Mouse (Mus musculus) spleen, postnatal 14 days (tissue): Measurements from ENCODE around the gene Gltp.
A peak's percentile ranks its signal among the peaks of the same experiment; 100 is the strongest.

Source experiments
- DNase-seq, 2 experiments: peaks; one replicate each; pipeline ENCODE4 v3.0.0; 2021 to 2022; ENCODE audit warnings: low spot score in 2 of 2

Gltp gene

DNA sequence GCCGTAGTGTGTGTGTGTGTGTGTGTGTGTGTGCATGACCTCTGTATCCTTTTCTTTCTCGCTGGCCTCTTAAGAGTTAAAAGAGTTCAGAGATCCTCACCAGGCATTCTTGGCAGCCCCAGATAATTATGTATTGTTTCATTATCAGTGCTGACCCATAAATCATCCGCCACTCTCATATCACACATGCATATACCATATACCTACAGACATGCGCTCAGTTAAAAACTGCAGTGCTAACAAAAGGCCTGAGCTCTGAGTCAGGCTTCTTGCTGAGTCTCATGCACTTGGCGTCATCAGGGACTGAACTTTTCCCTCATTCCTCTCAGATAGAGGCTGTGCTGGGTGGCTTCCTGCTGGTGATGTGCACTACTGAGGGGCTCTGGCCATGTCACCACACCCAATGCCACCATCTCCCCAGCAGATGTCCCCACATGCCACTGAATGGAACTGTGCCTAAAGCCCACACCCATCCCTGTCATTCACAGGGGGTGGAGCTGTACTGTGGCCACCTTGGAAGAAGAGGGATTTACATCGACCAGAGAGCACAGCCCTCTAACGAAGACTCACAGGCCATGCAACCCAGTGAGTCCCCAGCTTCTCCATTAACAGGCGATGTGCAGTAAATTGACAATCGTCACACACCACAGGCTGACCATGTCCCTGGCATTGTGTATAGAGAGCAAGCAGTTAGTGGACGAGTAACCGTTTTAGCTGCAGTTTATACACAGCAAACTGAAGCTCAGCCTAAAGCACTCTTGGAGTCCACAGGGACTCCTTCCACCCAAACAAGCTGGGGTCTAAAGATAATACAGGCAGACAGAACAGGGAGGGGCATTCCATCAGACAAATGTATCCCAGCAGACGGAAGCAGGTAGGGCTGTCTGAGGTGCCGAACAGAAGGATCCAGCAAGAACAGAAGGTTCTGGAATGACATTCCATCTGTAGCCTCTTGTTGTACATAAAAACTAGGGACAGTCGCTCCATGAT, 11.9 kb upstream of the Gltp start:
- peak in 1 of 2 experiments; percentile 9 for DNase-seq

DNA sequence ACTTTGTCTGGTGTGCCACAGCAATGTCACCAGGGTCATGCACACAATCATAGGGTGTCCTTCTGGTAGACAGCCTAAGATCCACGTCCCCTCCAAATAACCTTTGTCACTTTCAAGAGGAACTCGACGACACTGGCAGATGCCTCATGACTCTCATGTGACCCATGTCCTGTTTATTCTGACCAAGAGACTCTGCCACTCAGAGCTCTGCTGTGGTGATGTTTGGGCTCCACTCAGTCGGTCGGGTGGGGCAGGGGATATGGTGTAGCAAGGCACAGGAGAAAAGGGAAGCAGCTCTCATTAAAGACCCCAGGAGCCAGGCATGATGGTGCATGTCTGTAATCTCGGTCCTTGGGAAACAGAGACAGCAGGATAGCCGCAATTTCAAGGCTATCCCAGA, 8.2 kb upstream of the Gltp start:
- no peak for DNase-seq

DNA sequence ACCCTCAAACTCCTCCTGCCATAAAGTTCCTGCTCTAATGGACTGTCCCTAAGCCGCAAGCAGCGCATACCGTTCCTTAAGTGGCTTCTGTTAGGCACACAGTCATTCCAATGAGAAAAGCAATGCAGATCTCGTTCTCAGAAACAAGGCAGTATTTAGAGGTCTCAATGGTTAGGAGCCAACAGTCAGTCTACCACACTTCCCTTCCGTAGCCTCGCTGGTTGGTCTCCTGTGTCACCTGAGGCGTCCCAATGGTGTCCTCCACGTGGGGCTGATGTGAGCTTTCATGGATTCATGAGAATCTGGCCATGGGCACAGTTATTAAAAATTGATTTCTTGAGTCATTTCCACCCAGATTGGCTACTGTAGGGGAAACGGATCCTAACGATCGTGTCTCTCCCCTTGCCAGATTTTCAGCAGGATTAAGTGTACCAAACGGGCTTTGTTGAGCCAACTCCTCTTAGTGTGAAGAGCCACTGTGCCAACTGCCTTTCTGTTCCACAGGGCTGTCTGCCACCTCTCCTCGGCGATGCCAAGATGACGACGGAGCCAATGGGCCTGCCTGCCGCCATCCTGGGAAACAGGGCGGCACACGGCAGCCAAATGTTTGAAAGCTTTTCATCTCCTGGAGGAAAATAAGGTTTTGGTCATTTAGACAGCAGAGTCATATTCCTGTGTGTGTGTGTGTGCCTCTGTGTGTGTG, 7.4 kb upstream of the Gltp start:
- DNase-seq, result no peak

GRCm38 (mm10) chr5:114696939-114697338, 6.2 kb upstream of the Gltp start:
- no peak for DNase-seq

DNA sequence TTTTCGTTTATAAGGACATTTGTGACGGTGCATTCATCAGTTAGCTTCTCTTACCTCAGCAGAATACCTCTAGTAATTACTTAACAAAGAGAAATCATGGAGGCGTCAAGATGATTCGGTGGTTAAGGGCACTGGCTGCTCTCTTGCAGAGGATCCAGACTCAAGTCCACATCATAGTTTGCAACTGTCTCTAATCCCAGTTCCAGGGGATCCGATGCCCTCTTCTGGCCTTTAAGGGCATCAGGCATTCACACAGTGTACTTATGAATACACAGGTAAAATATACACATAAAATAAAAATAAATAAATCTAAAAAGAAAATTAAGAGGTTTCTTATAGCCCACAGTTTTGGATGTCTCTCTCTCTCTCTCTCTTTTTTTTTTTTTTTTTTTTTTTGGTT, 5.0 kb upstream of the Gltp start:
- DNase-seq, result no peak

GRCm38 (mm10) chr5:114689700-114690366, 951 bp downstream of the Gltp start:
- no peak for DNase-seq

- no peak for DNase-seq
Observed at GRCm38 (mm10) chr5:114688703-114689102, 2.1 kb downstream of the Gltp start.

DNA sequence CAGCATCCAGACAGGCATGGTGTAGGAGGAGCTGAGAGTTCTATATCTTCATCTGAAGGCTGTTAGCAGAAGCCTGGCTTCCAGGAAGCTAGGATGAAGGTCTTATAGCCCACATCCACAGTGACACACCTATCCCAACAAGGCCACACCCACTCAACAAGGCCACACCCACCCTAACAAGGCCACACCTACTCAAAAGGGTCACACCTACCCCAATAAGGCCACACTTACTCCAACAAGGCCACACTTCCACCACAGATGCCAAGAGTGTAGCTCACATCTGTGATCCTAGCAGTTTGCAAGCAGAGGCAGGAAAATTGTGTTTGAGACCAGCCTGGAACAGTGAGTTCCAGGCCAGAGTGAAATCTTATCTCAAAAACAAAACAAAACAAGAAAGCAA, 2.9 kb downstream of the Gltp start:
- DNase-seq, result no peak

DNA sequence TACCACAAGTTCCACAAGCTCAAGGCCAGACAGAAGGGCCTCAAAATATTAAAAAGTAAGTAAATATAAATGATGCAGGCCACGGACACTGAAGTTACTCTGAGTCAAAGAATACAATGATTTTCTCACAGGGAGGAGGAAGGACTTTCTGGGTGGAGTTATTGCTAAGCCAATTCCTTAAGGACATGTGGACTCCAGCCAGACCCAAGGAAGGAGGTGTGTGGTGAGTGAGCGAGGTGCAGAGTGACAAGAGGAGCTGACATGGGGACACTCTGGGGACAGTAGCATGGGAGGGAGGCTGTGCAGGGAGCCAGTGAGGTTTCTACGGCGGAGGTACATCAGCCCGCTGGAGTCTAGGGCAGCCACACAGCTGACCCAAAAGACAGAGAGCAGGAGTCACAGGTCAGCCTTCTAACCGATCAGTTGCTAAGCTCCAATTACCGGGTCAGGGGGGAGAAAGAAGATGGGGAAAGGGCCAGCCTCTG, 4.0 kb downstream of the Gltp start:
- no peak for DNase-seq

DNA sequence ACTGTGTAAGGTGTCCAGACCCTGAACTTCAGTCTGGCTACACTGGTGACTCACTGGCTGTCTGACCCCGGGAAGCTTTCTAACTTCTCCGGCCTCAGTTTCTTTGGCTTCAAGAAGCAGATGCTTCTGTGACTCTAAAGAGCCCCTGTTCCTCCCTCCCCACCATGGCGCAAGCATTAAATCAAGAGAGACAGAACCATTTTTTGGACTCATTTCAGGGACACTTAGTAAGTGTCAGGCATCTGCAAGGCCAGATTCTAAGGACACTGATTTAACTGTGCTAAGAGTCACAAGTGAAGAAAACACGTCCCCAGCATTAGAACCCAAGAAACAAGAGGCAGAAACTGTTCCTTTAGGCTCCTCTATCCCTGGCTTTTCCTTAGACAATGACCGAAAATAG, 4.8 kb downstream of the Gltp start:
- no peak for DNase-seq

GRCm38 (mm10) chr5:114681717-114682116, 9.1 kb downstream of the Gltp start:
- DNase-seq, result no peak

DNA sequence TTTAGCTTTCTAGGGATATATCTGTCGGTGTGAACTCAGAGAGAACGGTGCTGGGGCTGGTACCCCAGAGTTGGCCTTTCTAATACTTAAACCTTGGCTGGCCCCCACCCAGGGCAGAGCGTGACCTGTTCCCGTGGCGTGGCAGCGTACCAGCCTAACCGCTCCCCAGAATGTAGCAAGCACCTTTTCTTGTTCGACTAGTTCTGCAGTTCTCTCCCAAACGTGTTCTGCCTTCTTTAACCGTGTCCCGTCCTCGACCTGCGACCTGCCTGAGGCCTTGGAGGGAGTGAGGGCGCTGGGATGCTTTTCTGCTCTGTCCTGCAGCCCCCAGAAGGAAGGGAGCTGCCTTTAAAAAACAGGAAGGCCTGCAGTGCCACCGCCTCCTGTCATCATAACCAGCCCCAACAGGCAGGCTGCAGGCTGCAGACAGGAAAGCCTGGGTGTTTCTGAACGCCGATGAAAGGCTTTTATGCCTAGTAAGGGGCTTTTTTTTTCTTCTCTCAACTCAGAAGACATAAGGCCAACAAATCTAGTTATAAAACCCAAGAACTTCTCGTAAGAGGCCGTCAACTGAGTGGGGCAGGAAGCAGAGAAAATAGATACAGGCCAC, 10.0 kb downstream of the Gltp start:
- DNase-seq, result no peak

DNA sequence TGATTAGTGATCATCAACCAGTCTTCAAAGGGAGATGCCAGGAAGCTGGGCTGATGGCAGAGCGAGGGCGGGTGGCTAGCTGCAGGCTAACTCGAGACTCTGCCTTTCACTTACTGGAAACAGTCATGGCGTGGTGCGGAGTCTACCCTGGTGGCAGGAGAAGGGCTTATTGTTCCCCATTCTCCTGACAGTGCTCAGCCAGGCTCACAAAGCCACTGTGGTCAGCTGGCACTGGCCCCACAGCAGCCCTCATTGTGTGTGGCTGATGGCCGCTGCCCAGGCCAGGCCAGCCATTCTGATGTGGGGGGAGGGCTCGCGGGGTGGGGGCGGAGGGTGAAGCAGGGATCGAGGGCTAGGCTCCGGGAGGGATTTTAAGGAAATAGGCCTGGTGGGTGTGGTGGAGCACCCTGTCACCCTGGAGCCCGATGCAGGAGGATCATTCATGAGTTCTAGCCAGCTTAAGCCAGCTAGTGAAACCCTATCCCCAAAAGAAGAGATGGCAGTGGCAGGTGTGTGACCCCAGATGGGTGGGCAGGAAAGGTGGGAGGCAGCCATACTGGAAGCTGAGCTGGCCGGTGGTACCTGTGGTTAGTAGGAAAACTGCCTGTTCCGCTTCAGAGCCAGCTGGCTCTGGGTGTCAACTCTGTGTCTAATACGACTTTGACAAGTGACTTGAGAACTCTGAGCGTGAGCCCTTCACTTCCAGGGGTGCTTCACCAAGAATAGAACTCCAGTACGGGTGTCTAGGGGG, 10.8 kb downstream of the Gltp start:
- no peak for DNase-seq

DNA sequence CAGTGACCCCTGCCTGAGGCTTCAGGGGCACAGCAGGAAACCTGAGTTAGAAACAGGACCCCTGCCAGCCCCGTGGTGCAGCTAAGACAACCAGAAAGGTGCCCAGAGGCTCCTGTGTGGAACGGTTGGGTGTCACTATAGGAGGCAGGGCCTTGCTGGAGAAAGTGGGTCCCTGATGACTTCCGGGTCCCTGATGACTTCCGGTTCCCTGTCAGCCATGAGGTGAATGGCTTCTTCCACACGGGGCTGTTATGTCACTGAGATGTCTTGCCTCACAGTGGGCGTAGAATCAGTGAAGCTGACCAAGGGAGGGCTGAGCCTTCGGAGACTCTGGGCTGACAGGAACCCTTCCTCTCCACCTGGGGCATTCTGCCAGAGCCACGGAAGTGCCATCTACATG, 16.2 kb downstream of the Gltp start:
- DNase-seq, result no peak

GRCm38 (mm10) chr5:114673114-114673513, 17.7 kb downstream of the Gltp start:
- no peak for DNase-seq

GRCm38 (mm10) chr5:114669014-114669413, 21.8 kb downstream of the Gltp start:
- no peak for DNase-seq

DNA sequence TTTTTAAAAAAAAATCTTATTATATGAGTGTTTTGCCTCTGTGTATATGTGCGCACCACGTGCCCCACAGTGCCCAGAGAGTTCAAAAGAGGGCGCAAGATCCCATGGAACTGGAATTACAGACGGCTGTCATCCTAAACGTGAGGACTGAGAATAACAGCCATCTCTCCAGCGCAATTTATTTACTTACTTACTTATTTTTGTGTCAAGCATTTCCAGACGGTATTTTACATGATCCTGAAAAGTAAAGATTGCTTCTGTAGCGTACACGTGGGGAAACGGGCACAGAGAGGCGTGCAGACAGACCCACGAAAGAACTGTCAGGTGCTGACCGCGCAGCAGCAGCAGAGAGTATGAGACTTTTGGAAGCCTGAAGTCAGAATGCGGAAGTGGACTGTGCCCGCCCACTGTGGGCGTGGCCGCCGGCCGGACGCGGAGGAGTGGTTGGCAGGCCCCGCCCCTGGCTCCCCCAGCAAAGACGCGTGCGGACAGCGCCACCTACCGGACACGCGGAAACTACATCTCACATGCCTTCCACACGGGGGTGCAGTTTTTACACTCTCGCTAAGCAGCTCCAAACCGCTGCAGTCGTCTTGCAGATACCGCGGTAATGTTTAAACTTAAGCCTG, 23.4 kb downstream of the Gltp start:
- peak; percentile 98 to 99 for DNase-seq

- DNase-seq, result no peak
Observed at GRCm38 (mm10) chr5:114666659-114667058, 24.1 kb downstream of the Gltp start.

- no peak for DNase-seq
Observed at GRCm38 (mm10) chr5:114664750-114665149, 26.0 kb downstream of the Gltp start.

DNA sequence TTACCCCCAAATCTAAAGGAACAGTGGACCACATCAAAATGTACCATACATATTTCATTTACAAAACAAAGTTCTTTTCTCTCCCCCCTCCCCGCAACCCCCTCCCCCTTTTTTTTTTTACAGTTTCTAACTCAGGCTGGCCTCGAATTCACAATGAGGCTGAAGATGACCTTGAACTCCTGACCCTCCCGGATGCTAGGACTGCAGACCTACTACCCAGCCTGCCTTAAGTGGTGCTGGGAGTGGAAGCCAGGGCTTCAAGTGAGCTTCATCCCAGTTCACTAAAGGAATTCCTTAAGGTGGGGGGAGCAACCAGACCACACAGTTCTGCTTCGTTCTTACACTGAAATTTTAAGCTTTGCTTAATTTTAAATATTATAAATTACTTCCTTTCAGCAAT, 26.6 kb downstream of the Gltp start:
- no peak for DNase-seq

- no peak for DNase-seq
Observed at GRCm38 (mm10) chr5:114661029-114661428, 29.8 kb downstream of the Gltp start.
